8 mouse cellular contexts compared by ENCODE assay signal in genomic region chr11:43493815-43494409, GRCm38 (mm10). TPM values are rescaled to one million over a fixed set of nuclear protein-coding genes. Genes with fewer than 3 reads are reported as not detected.
A peak's percentile ranks its signal among the peaks of the same experiment; 100 is the strongest.
DNase-seq lines count a peak whose midpoint lies in the region; ATAC-seq lines count a peak whose summit lies in the region.

No protein-coding gene starts in this region.

- no peaks in the 10 kb centered on the region for H3K4me1 ChIP-seq in intestine, embryonic 15.5 days (replicated peaks)
- H3K4me1 ChIP-seq in midbrain, embryonic 12.5 days, result peaks cover 7% of the 10 kb centered on the region; the same call in 1 of the 2 replicates

- H3K9me3 ChIP-seq in intestine, embryonic 15.5 days, result no peaks in the 10 kb centered on the region
- peaks cover 8% of the 10 kb centered on the region; the same call in 1 of the 2 replicates for H3K9me3 ChIP-seq in midbrain, embryonic 12.5 days

- H3K4me2 ChIP-seq in intestine, embryonic 15.5 days (replicated peaks), result no peak overlapping the region
- no peak overlapping the region for H3K4me2 ChIP-seq in midbrain, embryonic 12.5 days (replicated peaks)

- peak; percentile 63 for ATAC-seq in intestine, embryonic 15.5 days
- peak; percentile 81; the same call in 1 of the 2 replicates for ATAC-seq in midbrain, embryonic 12.5 days (ENCODE audit: low FRiP score, low read depth)

- H3K4me3 ChIP-seq in intestine, embryonic 15.5 days (replicated peaks), result no peak overlapping the region
- H3K4me3 ChIP-seq in midbrain, embryonic 12.5 days, result no peak overlapping the region

- H3K27me3 ChIP-seq in intestine, embryonic 15.5 days (replicated peaks), result no peaks in the 10 kb centered on the region
- H3K27me3 ChIP-seq in midbrain, embryonic 12.5 days, result 0 out of 2 replicates have a peak, but pooled peaks cover 2% of the 10 kb centered on the region

- no peak overlapping the region for H3K9ac ChIP-seq in intestine, embryonic 15.5 days
- H3K9ac ChIP-seq in midbrain, embryonic 12.5 days (replicated peaks), result no peak overlapping the region

- H3K27ac ChIP-seq in intestine, embryonic 15.5 days, result no peak overlapping the region
- H3K27ac ChIP-seq in midbrain, embryonic 12.5 days (replicated peaks), result no peak overlapping the region

- WGBS in intestine, embryonic 15.5 days, result 22% methylated on average over 6 of the region's 6 CpGs
- 18% methylated on average over 6 of the region's 6 CpGs for WGBS in midbrain, embryonic 12.5 days

- peak; percentile 70 for DNase-seq in kidney, adult 18-20 months
- DNase-seq in kidney, adult 11 months, result no peak
- DNase-seq in embryo, embryonic 10 days (ENCODE audit: low spot score), result peak; percentile 84
- peak; percentile 41 to 68 for DNase-seq in gastrocnemius, postnatal 4 days (ENCODE audit: low spot score in 2 of 2)
- peak; percentile 82 for DNase-seq in left cerebral cortex, postnatal 4 days
- DNase-seq in spleen, adult 18-20 months, result peak; percentile 18 to 55

- intact Hi-C loops in left cerebral cortex, postnatal 4 days (cut with DNase I), result loop anchor here (5.0 to 10.0 kb wide), 3 partner anchors 118 to 251 kb away; partner anchors contain the start of gene Ttc1

- H3K36me3 ChIP-seq in intestine, embryonic 15.5 days, result no peaks in the 10 kb centered on the region
- H3K36me3 ChIP-seq in midbrain, embryonic 12.5 days, result no peaks in the 10 kb centered on the region

RNA-seq across cellular contexts. Expression of gene C1qtnf2, which starts 19.8 kb away (rescaled TPM):
- 10 to 100 TPM; 41.2 to 45.0 TPM for total RNA-seq in gastrocnemius, postnatal 4 days (2021)
- 6.3 and 6.6 TPM in 2 replicates for polyA plus RNA-seq in intestine, embryonic 15.5 days (2015; fragmentation: Nextera tagmentation; extraction: Ambion mirVana)
- total RNA-seq in left cerebral cortex, postnatal 4 days (2021), result 10 to 100 TPM; 11.7 to 13.7 TPM
- 3.7 and 4.5 TPM in 2 replicates for polyA plus RNA-seq in midbrain, embryonic 12.5 days (2016; fragmentation: Nextera tagmentation; extraction: Ambion mirVana)

RNA-seq across cellular contexts. Expression of gene Ccnjl, which starts 34.7 kb away (rescaled TPM):
- total RNA-seq in gastrocnemius, postnatal 4 days (2021), result 1 to 10 TPM; 2.4 to 3.3 TPM
- polyA plus RNA-seq in intestine, embryonic 15.5 days (2015; fragmentation: Nextera tagmentation; extraction: Ambion mirVana), result 15.9 and 16.6 TPM in 2 replicates
- 1 to 10 TPM; 4.8 to 5.3 TPM for total RNA-seq in left cerebral cortex, postnatal 4 days (2021)
- 32.4 and 32.6 TPM in 2 replicates for polyA plus RNA-seq in midbrain, embryonic 12.5 days (2016; fragmentation: Nextera tagmentation; extraction: Ambion mirVana)
